Mouse (Mus musculus) cerebellum, adult 11 months (tissue): Measurements from ENCODE around the gene Rgs3.

Source experiments
- DNase-seq: peaks from one replicate; pipeline ENCODE4 v3.0.0; 2022

The Rgs3 gene

GRCm38 (mm10) chr4:62633243-62633642 is 73.6 kb downstream of the Rgs3 start:
- DNase-seq: no peak

- no peak for DNase-seq
Observed at GRCm38 (mm10) chr4:62634054-62634591, 74.5 kb downstream of the Rgs3 start.

GRCm38 (mm10) chr4:62634840-62635239 is 75.2 kb downstream of the Rgs3 start:
- DNase-seq: no peak

GRCm38 (mm10) chr4:62636047-62636446 is 76.4 kb downstream of the Rgs3 start:
- no peak for DNase-seq

GRCm38 (mm10) chr4:62637856-62638604 is 78.4 kb downstream of the Rgs3 start:
- peak; percentile 65 for DNase-seq

- DNase-seq: no peak
Observed at GRCm38 (mm10) chr4:62640496-62641229, 81.0 kb downstream of the Rgs3 start.

GRCm38 (mm10) chr4:62641230-62641589 is 81.6 kb downstream of the Rgs3 start:
- DNase-seq: no peak

GRCm38 (mm10) chr4:62641656-62642055 is 82.0 kb downstream of the Rgs3 start:
- no peak for DNase-seq

- no peak for DNase-seq
Observed at GRCm38 (mm10) chr4:62643401-62643800, 83.8 kb downstream of the Rgs3 start.

GRCm38 (mm10) chr4:62644031-62644793 is 84.6 kb downstream of the Rgs3 start:
- DNase-seq: no peak

- DNase-seq: no peak
Observed at GRCm38 (mm10) chr4:62646556-62647248, 87.1 kb downstream of the Rgs3 start.

- DNase-seq: no peak
Observed at GRCm38 (mm10) chr4:62648848-62649247, 89.2 kb downstream of the Rgs3 start.

- peak; percentile 83 for DNase-seq
Observed at GRCm38 (mm10) chr4:62649536-62650230, 90.0 kb downstream of the Rgs3 start.

- no peak for DNase-seq
Observed at GRCm38 (mm10) chr4:62651179-62651760, 91.6 kb downstream of the Rgs3 start.

GRCm38 (mm10) chr4:62652215-62652614 is 92.6 kb downstream of the Rgs3 start:
- no peak for DNase-seq

GRCm38 (mm10) chr4:62652921-62653757 is 93.5 kb downstream of the Rgs3 start:
- DNase-seq: peak; percentile 56

GRCm38 (mm10) chr4:62653922-62654661 is 94.4 kb downstream of the Rgs3 start:
- DNase-seq: no peak

GRCm38 (mm10) chr4:62659264-62659663 is 99.6 kb downstream of the Rgs3 start:
- DNase-seq: no peak

- DNase-seq: no peak
Observed at GRCm38 (mm10) chr4:62659861-62660553, 100.4 kb downstream of the Rgs3 start.

GRCm38 (mm10) chr4:62660554-62660864 is 100.9 kb downstream of the Rgs3 start:
- DNase-seq: no peak
